Mouse (Mus musculus) hindbrain, postnatal 0 days (tissue): ENCODE results near the gene Olfr135. TPM values are rescaled to one million over a fixed set of nuclear protein-coding genes. Genes with fewer than 3 reads are reported as not detected.

ENCODE experiments used
- ATAC-seq: fragments of 200-750 bp; cut with Nextera tagmentation; 2 replicates; pipeline ENCODE4 v1.8.0; 2017; ENCODE audit warnings: mild to moderate bottlenecking, moderate TSS enrichment, moderate library complexity
- DNase-seq: peaks from one replicate; pipeline ENCODE4 v3.0.0-alpha.2; 2015; ENCODE audit warnings: low spot score
- H3K27ac ChIP-seq: fragments of 300-500 bp; sonication (generic); 2 replicates; pipeline ENCODE4 v1.5.1; 2014; ENCODE audit warnings: mild to moderate bottlenecking
- H3K27me3 ChIP-seq: fragments of 300-500 bp; sonication (generic); 2 replicates; pipeline ENCODE4 v1.6.1; 2014; ENCODE audit warnings: low read length, mixed read lengths; ENCODE audit not compliant: insufficient read depth
- H3K36me3 ChIP-seq: fragments of 300-500 bp; sonication (generic); 2 replicates; pipeline ENCODE4 v1.6.1; 2014; ENCODE audit warnings: low read length, mixed read lengths; ENCODE audit not compliant: insufficient read depth
- H3K4me1 ChIP-seq: fragments of 300-500 bp; sonication (generic); 2 replicates; pipeline ENCODE4 v1.6.1; 2014; ENCODE audit warnings: antibody characterized with exemption, low read length, mixed read lengths; ENCODE audit not compliant: insufficient read depth
- H3K4me2 ChIP-seq: fragments of 300-500 bp; sonication (generic); 2 replicates; pipeline ENCODE4 v1.6.1; 2014; ENCODE audit warnings: low read depth, mild to moderate bottlenecking, low read length, moderate library complexity, mixed read lengths
- H3K4me3 ChIP-seq: fragments of 300-500 bp; sonication (generic); 2 replicates; pipeline ENCODE4 v1.5.1; 2014; ENCODE audit warnings: low read length
- H3K9ac ChIP-seq: fragments of 300-500 bp; sonication (generic); replicated peaks from 2 replicates; pipeline ENCODE4 v1.6.1; 2014; ENCODE audit warnings: mild to moderate bottlenecking, low read length, moderate library complexity, mixed read lengths
- H3K9me3 ChIP-seq: fragments of 300-500 bp; sonication (generic); 2 replicates; pipeline ENCODE4 v1.6.1; 2016; ENCODE audit warnings: low read length, mixed read lengths
- CTCF ChIP-seq: IDR thresholded peaks from 2 replicates; pipeline ENCODE4 v1.5.1; 2016; ENCODE audit warnings: antibody characterized with exemption, control low read depth, low read depth
- WGBS: fragments of 180-500 bp; shearing (Covaris S2); extraction: QIAGEN DNeasy Blood & Tissue Kit; methylation state at CpG from one replicate; pipeline ENCODE4 v1.1.7; 2014; 5-methylcytosine and 5-hydroxymethylcytosine counted together
- polyA plus RNA-seq: library from polyadenylated mRNA; unstranded; fragments of >200 nt; fragmentation: Nextera tagmentation; extraction: Ambion mirVana; gene quantifications from 2 replicates; pipeline ENCODE4 v1.2.1, GENCODE M21; 2015
- total RNA-seq: library from RNA; depleted of rRNA; stranded (reverse); fragments of >200 nt; gene quantifications from 2 replicates; pipeline ENCODE4 v1.2.3, GENCODE M21; 2014; rRNA removed

Olfr135 gene
- total RNA-seq (not detected in 2 replicates), polyA plus RNA-seq (not detected in 2 replicates)

DNA sequence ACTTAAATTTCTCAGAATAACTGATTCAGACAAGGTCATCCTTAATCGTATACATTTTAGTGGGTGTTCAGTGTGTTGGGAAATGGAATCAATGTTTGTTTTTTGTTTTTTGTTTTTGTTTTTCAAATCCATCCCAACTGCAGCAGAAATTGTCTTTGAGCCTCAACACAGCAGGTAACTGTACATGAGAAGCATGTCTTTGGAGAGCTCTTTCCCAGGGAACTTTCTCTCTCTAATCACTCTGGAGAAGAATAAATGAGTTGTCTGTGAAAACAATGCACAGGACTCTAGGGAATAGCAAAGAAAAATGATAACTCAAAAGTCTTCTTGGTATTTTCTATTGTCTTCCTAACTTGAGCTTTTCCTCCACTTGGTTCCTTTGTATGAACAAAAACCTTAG is at the start of gene Olfr135:
Olfr135 (plus strand) TSS at position 301 of the 400 bp plus-strand sequence.
- Histone ChIP-seq H3K27ac (no peak within 1 kb of the TSS), H3K4me1 (no peaks in the 10 kb centered on the region), H3K9me3 (no peaks in the 10 kb centered on the region), H3K27me3 (no peaks in the 10 kb centered on the region), H3K36me3 (no peaks in the 10 kb centered on the region), H3K4me3 (no peak within 1 kb of the TSS), H3K4me2 (no peak within 1 kb of the TSS), H3K9ac (no peak within 1 kb of the TSS)
- DNase-seq = no peak
- WGBS = 94% methylated on average over 1 of the region's 1 CpGs
- no peak for ATAC-seq
- TF ChIP-seq CTCF = no peak

DNA sequence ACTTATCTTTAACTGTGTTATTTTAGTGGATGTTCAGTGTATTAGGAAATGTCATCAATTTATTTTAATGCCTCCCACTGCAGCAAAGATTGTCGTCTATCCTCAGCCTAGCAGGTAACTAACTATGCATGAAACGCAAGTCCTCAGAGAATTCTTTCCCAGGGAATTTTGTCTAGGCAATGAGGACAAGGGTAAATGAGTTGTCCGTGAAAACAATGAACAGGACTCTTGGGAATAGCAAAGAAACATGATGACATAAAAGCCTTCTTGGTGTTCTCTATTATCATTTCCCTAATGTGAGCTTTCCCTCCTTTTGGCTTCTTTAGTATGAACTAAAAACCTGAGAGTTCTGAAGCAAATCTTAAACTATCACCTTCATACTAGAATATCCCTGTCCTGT is 33.0 kb upstream of the Olfr135 start, which contains the start of gene Olfr134:
Olfr134 (plus strand) TSS at position 301 of the 400 bp plus-strand sequence.
- H3K9ac ChIP-seq = no peak within 1 kb of the TSS
- no peaks in the 10 kb centered on the region for H3K27me3 ChIP-seq
- H3K4me1 ChIP-seq = no peaks in the 10 kb centered on the region
- H3K27ac ChIP-seq = no peak within 1 kb of the TSS
- no peak for DNase-seq
- no peak for TF ChIP-seq CTCF
- no peaks in the 10 kb centered on the region for H3K9me3 ChIP-seq
- no peak within 1 kb of the TSS for H3K4me2 ChIP-seq
- WGBS = 62% methylated on average over 3 of the region's 3 CpGs
- no peaks in the 10 kb centered on the region for H3K36me3 ChIP-seq
- no peak within 1 kb of the TSS for H3K4me3 ChIP-seq
- ATAC-seq = no peak

Other genes with a start within 250 kb of the Olfr135 start
- gene Olfr129, start 144.3 kb upstream of the Olfr135 start, total RNA-seq = not detected in 2 replicates
- gene Olfr129, start 144.3 kb upstream of the Olfr135 start, polyA plus RNA-seq = not detected in 2 replicates
- not detected in 2 replicates for gene Olfr130, start 140.4 kb upstream of the Olfr135 start, total RNA-seq
- gene Olfr130, start 140.4 kb upstream of the Olfr135 start, polyA plus RNA-seq = not detected in 2 replicates
- not detected in 2 replicates for gene Olfr131, start 115.6 kb upstream of the Olfr135 start, total RNA-seq
- not detected in 2 replicates for gene Olfr131, start 115.6 kb upstream of the Olfr135 start, polyA plus RNA-seq
- gene Olfr132, start 69.8 kb upstream of the Olfr135 start, total RNA-seq = not detected in 2 replicates
- gene Olfr132, start 69.8 kb upstream of the Olfr135 start, polyA plus RNA-seq = not detected in 2 replicates
- not detected in 2 replicates for gene Olfr133, start 59.1 kb upstream of the Olfr135 start, total RNA-seq
- gene Olfr133, start 59.1 kb upstream of the Olfr135 start, polyA plus RNA-seq = not detected in 2 replicates
- not detected in 2 replicates for gene Olfr134, start 32.9 kb upstream of the Olfr135 start, total RNA-seq
- gene Olfr134, start 32.9 kb upstream of the Olfr135 start, polyA plus RNA-seq = not detected in 2 replicates
- not detected in 2 replicates for gene Olfr138, start 56.7 kb downstream of the Olfr135 start, total RNA-seq
- not detected in 2 replicates for gene Olfr138, start 56.7 kb downstream of the Olfr135 start, polyA plus RNA-seq
- gene Olfr137, start 103.2 kb downstream of the Olfr135 start, total RNA-seq = not detected in 2 replicates
- gene Olfr137, start 103.2 kb downstream of the Olfr135 start, polyA plus RNA-seq = not detected in 2 replicates
- not detected in 2 replicates for gene Olfr136, start 125.5 kb downstream of the Olfr135 start, total RNA-seq
- gene Olfr136, start 125.5 kb downstream of the Olfr135 start, polyA plus RNA-seq = not detected in 2 replicates
- gene Esp36, start 215.8 kb downstream of the Olfr135 start, total RNA-seq = not detected in 2 replicates
- not detected in 2 replicates for gene Esp36, start 215.8 kb downstream of the Olfr135 start, polyA plus RNA-seq